In the genomic region with DNA sequence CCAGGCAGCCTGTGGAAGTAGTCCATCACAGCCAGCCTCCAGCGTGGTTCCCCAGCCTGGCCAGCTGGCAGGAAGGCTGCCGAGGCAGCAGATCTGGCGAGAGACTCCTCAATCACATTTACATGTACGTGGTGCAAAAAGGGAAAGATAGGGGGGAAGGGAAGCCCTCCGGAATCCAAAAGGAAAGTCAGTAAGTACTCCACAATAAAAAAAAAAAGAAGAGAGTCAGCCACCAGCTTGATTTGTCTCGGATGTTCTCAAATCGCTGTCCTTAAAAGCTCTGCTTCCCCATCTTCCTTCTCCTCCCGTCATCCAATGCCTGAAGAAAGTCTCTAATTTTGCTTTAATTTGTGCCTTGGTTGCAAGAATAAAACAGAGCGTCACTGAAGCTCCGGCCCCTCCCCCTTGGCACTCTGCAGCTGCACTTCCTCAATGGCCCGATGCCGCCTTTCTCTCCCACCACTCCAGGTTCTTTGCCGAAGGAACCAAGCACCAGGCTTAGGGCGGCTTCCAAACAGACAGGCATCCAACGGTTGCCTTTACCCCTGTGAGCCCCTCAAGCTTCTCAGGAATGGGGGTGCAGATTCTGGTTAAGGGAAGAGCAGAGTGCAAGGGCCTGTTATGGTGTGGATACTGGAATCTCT, we compare ENCODE assay signal across 8 mouse cellular contexts.
DNase-seq lines count a peak whose midpoint lies in the region; ATAC-seq and TF ChIP-seq lines count a peak whose summit lies in the region.

No protein-coding gene starts in this region.

- peak overlapping the region; percentile 64 for H3K4me2 ChIP-seq in heart, embryonic 11.5 days
- peak overlapping the region; percentile 18; the same call in 1 of the 2 replicates for H3K4me2 ChIP-seq in liver, embryonic 14.5 days (ENCODE audit: low read depth)

- peak overlapping the region; percentile 30 for H3K4me3 ChIP-seq in heart, embryonic 11.5 days (ENCODE audit: low read depth, low read length)
- H3K4me3 ChIP-seq in liver, embryonic 14.5 days (ENCODE audit: insufficient read depth in 1 of 2, low read depth in 2 of 2, low read length in 2 of 2): no peak overlapping the region
- peak overlapping the region; percentile 41 for H3K4me3 ChIP-seq in olfactory bulb, adult 2 months (ENCODE audit: insufficient read depth, low read depth, low read length)

- no peaks in the 10 kb centered on the region for H3K36me3 ChIP-seq in heart, embryonic 11.5 days (ENCODE audit: control insufficient read depth, insufficient read depth, low read length)
- H3K36me3 ChIP-seq in liver, embryonic 14.5 days (replicated peaks; ENCODE audit: control insufficient read depth, insufficient read depth, low read depth): no peaks in the 10 kb centered on the region

- DNase-seq in gastrocnemius, adult 18-20 months (ENCODE audit: low spot score): peak; percentile 18
- no peak for DNase-seq in gastrocnemius, postnatal 25 days
- DNase-seq in cerebellum, postnatal 36 days: peak; percentile 33 to 40
- peak; percentile 18 to 51 for DNase-seq in kidney, postnatal 36 days
- DNase-seq in liver, embryonic 14.5 days (ENCODE audit: low read depth in 3 of 3, low spot score in 3 of 3): no peak
- no peak for DNase-seq in spleen, postnatal 4 days (ENCODE audit: low spot score in 2 of 2)

- H3K27me3 ChIP-seq in heart, embryonic 11.5 days (ENCODE audit: control insufficient read depth, insufficient read depth, low read length): no peaks in the 10 kb centered on the region
- no peaks in the 10 kb centered on the region for H3K27me3 ChIP-seq in liver, embryonic 14.5 days (ENCODE audit: control insufficient read depth, insufficient read depth, low read length)

- WGBS in heart, embryonic 11.5 days (ENCODE audit: insufficient replicate concordance): 20% methylated on average over 15 of the region's 15 CpGs
- WGBS in liver, embryonic 14.5 days (ENCODE audit: insufficient replicate concordance): 11% methylated on average over 15 of the region's 15 CpGs
- 3% methylated on average over 15 of the region's 15 CpGs for WGBS in olfactory bulb, adult 2 months

- H3K9ac ChIP-seq in heart, embryonic 11.5 days (ENCODE audit: low read depth, low read length): 0 out of 2 replicates have a peak overlapping the region, but pooled peaks have one; percentile 23
- no peak overlapping the region for H3K9ac ChIP-seq in liver, embryonic 14.5 days (replicated peaks)

- H3K9me3 ChIP-seq in heart, embryonic 11.5 days (replicated peaks; ENCODE audit: control insufficient read depth, low read length): no peaks in the 10 kb centered on the region
- no peaks in the 10 kb centered on the region for H3K9me3 ChIP-seq in liver, embryonic 14.5 days (ENCODE audit: control insufficient read depth, low read length)

- no peak for TF ChIP-seq EP300 in liver, embryonic 14.5 days (IDR thresholded peaks at IDR 0.05; ENCODE audit: low read depth)

- no peak for ATAC-seq in heart, embryonic 11.5 days (replicated peaks; ENCODE audit: insufficient number of reproducible peaks, low FRiP score, low TSS enrichment)
- ATAC-seq in liver, embryonic 14.5 days (ENCODE audit: insufficient read depth): no peak

- no peak for TF ChIP-seq POLR2A in olfactory bulb, adult 2 months (IDR thresholded peaks at IDR 0.05; ENCODE audit: insufficient read depth, low read depth, low read length)

- H3K4me1 ChIP-seq in heart, embryonic 11.5 days (ENCODE audit: control insufficient read depth, insufficient read depth, low read length): peaks cover 7% of the 10 kb centered on the region; the same call in 1 of the 2 replicates
- H3K4me1 ChIP-seq in liver, embryonic 14.5 days (replicated peaks; ENCODE audit: control insufficient read depth in 2 of 2, insufficient read depth in 2 of 2, low read length in 1 of 2): no peaks in the 10 kb centered on the region
- H3K4me1 ChIP-seq in olfactory bulb, adult 2 months (ENCODE audit: control insufficient read depth, insufficient read depth, low read length): peaks cover 8% of the 10 kb centered on the region

- no peak overlapping the region for H3K27ac ChIP-seq in heart, embryonic 11.5 days (ENCODE audit: low read depth, low read length)
- H3K27ac ChIP-seq in liver, embryonic 14.5 days: no peak overlapping the region
- H3K27ac ChIP-seq in olfactory bulb, adult 2 months (ENCODE audit: insufficient read depth, low read depth, low read length): peak overlapping the region; percentile 96

- TF ChIP-seq CTCF in liver, embryonic 14.5 days (IDR thresholded peaks at IDR 0.05; ENCODE audit: low read depth): no peak
- no peak; the same call in 1 of the 2 replicates for TF ChIP-seq CTCF in olfactory bulb, adult 2 months (IDR thresholded peaks at IDR 0.05; ENCODE audit: insufficient read depth, low read depth, low read length)

Comparison
In these comparisons a context has a peak if more than half of its experiments do, and no peak if none do; other contexts are left out.
1. DNase-seq: peak in gastrocnemius, adult 18-20 months (single experiment), cerebellum, postnatal 36 days (2 of 2) and kidney, postnatal 36 days (2 of 2); none in gastrocnemius, postnatal 25 days (single experiment), liver, embryonic 14.5 days (0 of 3) and spleen, postnatal 4 days (0 of 2).
2. H3K4me3 ChIP-seq: peak in heart, embryonic 11.5 days (single experiment) and olfactory bulb, adult 2 months (single experiment); none in liver, embryonic 14.5 days (0 of 2).